Mouse (Mus musculus): Measurements from ENCODE around the gene Cryab. TPM values are rescaled to one million over a fixed set of nuclear protein-coding genes. Genes with fewer than 3 reads are reported as not detected.

Gene Cryab
- polyA plus RNA-seq, 1 experiment from 2014 or later: 5.3 TPM

- DNase-seq (ENCODE audit: low spot score, missing footprints) (no peak), ATAC-seq (ENCODE audit: low FRiP score) (no peak)
- H3K4me1 ChIP-seq (ENCODE audit: control insufficient read depth, insufficient read depth, low read length): no peaks in the 10 kb centered on the region
- no peak overlapping the region for H3K9ac ChIP-seq (ENCODE audit: low read length)
- no peaks in the 10 kb centered on the region for H3K9me3 ChIP-seq (ENCODE audit: control insufficient read depth, low read length)
- H3K4me2 ChIP-seq: no peak overlapping the region
- no peaks in the 10 kb centered on the region for H3K36me3 ChIP-seq (ENCODE audit: control insufficient read depth, insufficient read depth, low read length)
- WGBS: 73% methylated on average over 17 of the region's 17 CpGs
- H3K4me3 ChIP-seq (ENCODE audit: low read depth, low read length): no peak overlapping the region
- no peak overlapping the region for H3K27ac ChIP-seq (ENCODE audit: low read depth, low read length)
- no peaks in the 10 kb centered on the region for H3K27me3 ChIP-seq (ENCODE audit: control insufficient read depth, insufficient read depth, low read length)
These were observed 1.9 kb downstream of the Cryab start for GRCm38 (mm10) chr9:50752784-50753615.

- Histone ChIP-seq H3K27ac (ENCODE audit: low read depth, low read length) (no peak overlapping the region), H3K9ac (ENCODE audit: low read length) (no peak overlapping the region), H3K4me3 (ENCODE audit: low read depth, low read length) (no peak overlapping the region), H3K27me3 (ENCODE audit: control insufficient read depth, insufficient read depth, low read length) (no peaks in the 10 kb centered on the region), H3K9me3 (ENCODE audit: control insufficient read depth, low read length) (no peaks in the 10 kb centered on the region), H3K36me3 (ENCODE audit: control insufficient read depth, insufficient read depth, low read length) (no peaks in the 10 kb centered on the region), H3K4me1 (ENCODE audit: control insufficient read depth, insufficient read depth, low read length) (no peaks in the 10 kb centered on the region), H3K4me2 (no peak overlapping the region)
- ATAC-seq (ENCODE audit: low FRiP score) (no peak), DNase-seq (ENCODE audit: low spot score, missing footprints) (no peak)
- 75% methylated on average over 7 of the region's 7 CpGs for WGBS
These were observed 2.8 kb downstream of the Cryab start for GRCm38 (mm10) chr9:50753947-50754346.

- no peaks in the 10 kb centered on the region for H3K27me3 ChIP-seq (ENCODE audit: control insufficient read depth, insufficient read depth, low read length)
- no peak overlapping the region for H3K4me2 ChIP-seq
- 67% methylated on average over 5 of the region's 5 CpGs for WGBS
- H3K9ac ChIP-seq (ENCODE audit: low read length): no peak overlapping the region
- DNase-seq (ENCODE audit: low spot score, missing footprints) (no peak), ATAC-seq (ENCODE audit: low FRiP score) (no peak)
- no peak overlapping the region for H3K27ac ChIP-seq (ENCODE audit: low read depth, low read length)
- no peaks in the 10 kb centered on the region for H3K36me3 ChIP-seq (ENCODE audit: control insufficient read depth, insufficient read depth, low read length)
- no peak overlapping the region for H3K4me3 ChIP-seq (ENCODE audit: low read depth, low read length)
- H3K9me3 ChIP-seq (ENCODE audit: control insufficient read depth, low read length): no peaks in the 10 kb centered on the region
- H3K4me1 ChIP-seq (ENCODE audit: control insufficient read depth, insufficient read depth, low read length): no peaks in the 10 kb centered on the region
These were observed 5.6 kb downstream of the Cryab start for GRCm38 (mm10) chr9:50756711-50757110.

- WGBS: 61% methylated on average over 6 of the region's 6 CpGs
- ATAC-seq (ENCODE audit: low FRiP score) (no peak), DNase-seq (ENCODE audit: low spot score, missing footprints) (no peak)
- Histone ChIP-seq H3K9me3 (ENCODE audit: control insufficient read depth, low read length) (no peaks in the 10 kb centered on the region), H3K36me3 (ENCODE audit: control insufficient read depth, insufficient read depth, low read length) (no peaks in the 10 kb centered on the region), H3K27me3 (ENCODE audit: control insufficient read depth, insufficient read depth, low read length) (no peaks in the 10 kb centered on the region), H3K4me2 (no peak overlapping the region), H3K27ac (ENCODE audit: low read depth, low read length) (no peak overlapping the region), H3K9ac (ENCODE audit: low read length) (no peak overlapping the region), H3K4me1 (ENCODE audit: control insufficient read depth, insufficient read depth, low read length) (no peaks in the 10 kb centered on the region), H3K4me3 (ENCODE audit: low read depth, low read length) (no peak overlapping the region)
These were observed 10.6 kb downstream of the Cryab start for GRCm38 (mm10) chr9:50761520-50762243.

- H3K4me3 ChIP-seq (ENCODE audit: low read depth, low read length): no peak overlapping the region
- 80% methylated on average over 1 of the region's 1 CpGs for WGBS
- DNase-seq (ENCODE audit: low spot score, missing footprints) (peak; percentile 87), ATAC-seq (ENCODE audit: low FRiP score) (no peak)
- no peaks in the 10 kb centered on the region for H3K9me3 ChIP-seq (ENCODE audit: control insufficient read depth, low read length)
- H3K4me2 ChIP-seq: no peak overlapping the region
- H3K4me1 ChIP-seq (ENCODE audit: control insufficient read depth, insufficient read depth, low read length): peaks cover 4% of the 10 kb centered on the region
- no peak overlapping the region for H3K9ac ChIP-seq (ENCODE audit: low read length)
- no peaks in the 10 kb centered on the region for H3K36me3 ChIP-seq (ENCODE audit: control insufficient read depth, insufficient read depth, low read length)
- no peaks in the 10 kb centered on the region for H3K27me3 ChIP-seq (ENCODE audit: control insufficient read depth, insufficient read depth, low read length)
- H3K27ac ChIP-seq (ENCODE audit: low read depth, low read length): no peak overlapping the region
These were observed 12.2 kb downstream of the Cryab start for GRCm38 (mm10) chr9:50763331-50763730.

GRCm38 (mm10) chr9:50767531-50768106, 16.5 kb downstream of the Cryab start:
- Histone ChIP-seq H3K4me3 (ENCODE audit: low read depth, low read length) (peak overlapping the region; percentile 66), H3K9ac (ENCODE audit: low read length) (peak overlapping the region; percentile 78), H3K4me2 (peak overlapping the region; percentile 78), H3K9me3 (ENCODE audit: control insufficient read depth, low read length) (no peaks in the 10 kb centered on the region), H3K4me1 (ENCODE audit: control insufficient read depth, insufficient read depth, low read length) (peaks cover 4% of the 10 kb centered on the region), H3K27ac (ENCODE audit: low read depth, low read length) (peak overlapping the region; percentile 16; the same call in 1 of the 2 replicates), H3K36me3 (ENCODE audit: control insufficient read depth, insufficient read depth, low read length) (no peaks in the 10 kb centered on the region), H3K27me3 (ENCODE audit: control insufficient read depth, insufficient read depth, low read length) (no peaks in the 10 kb centered on the region)
- DNase-seq (ENCODE audit: low spot score, missing footprints): no peak
- 7% methylated on average over 17 of the region's 17 CpGs for WGBS
- no peak for ATAC-seq (ENCODE audit: low FRiP score)

GRCm38 (mm10) chr9:50768107-50769002, 17.2 kb downstream of the Cryab start, which contains the start of gene Fdxacb1:
Fdxacb1 (plus strand) TSS chr9:50768236.
- H3K4me1 ChIP-seq (ENCODE audit: control insufficient read depth, insufficient read depth, low read length): peaks cover 4% of the 10 kb centered on the region
- H3K4me3 ChIP-seq (ENCODE audit: low read depth, low read length): peak within 1 kb of the TSS; percentile 66
- no peaks in the 10 kb centered on the region for H3K9me3 ChIP-seq (ENCODE audit: control insufficient read depth, low read length)
- ATAC-seq (ENCODE audit: low FRiP score) (peak; percentile 98), DNase-seq (ENCODE audit: low spot score, missing footprints) (peak; percentile 100)
- 5% methylated on average over 59 of the region's 59 CpGs for WGBS
- no peaks in the 10 kb centered on the region for H3K27me3 ChIP-seq (ENCODE audit: control insufficient read depth, insufficient read depth, low read length)
- peak within 1 kb of the TSS; percentile 78 for H3K9ac ChIP-seq (ENCODE audit: low read length)
- H3K4me2 ChIP-seq: peak within 1 kb of the TSS; percentile 78
- no peaks in the 10 kb centered on the region for H3K36me3 ChIP-seq (ENCODE audit: control insufficient read depth, insufficient read depth, low read length)
- peak within 1 kb of the TSS; percentile 70 for H3K27ac ChIP-seq (ENCODE audit: low read depth, low read length)

- Histone ChIP-seq H3K27ac (ENCODE audit: low read depth, low read length) (no peak overlapping the region), H3K9me3 (ENCODE audit: control insufficient read depth, low read length) (no peaks in the 10 kb centered on the region), H3K27me3 (ENCODE audit: control insufficient read depth, insufficient read depth, low read length) (no peaks in the 10 kb centered on the region), H3K4me2 (no peak overlapping the region), H3K4me1 (ENCODE audit: control insufficient read depth, insufficient read depth, low read length) (peaks cover 6% of the 10 kb centered on the region), H3K36me3 (ENCODE audit: control insufficient read depth, insufficient read depth, low read length) (no peaks in the 10 kb centered on the region), H3K9ac (ENCODE audit: low read length) (no peak overlapping the region), H3K4me3 (ENCODE audit: low read depth, low read length) (no peak overlapping the region)
- 87% methylated on average over 2 of the region's 2 CpGs for WGBS
- ATAC-seq (ENCODE audit: low FRiP score) (no peak), DNase-seq (ENCODE audit: low spot score, missing footprints) (no peak)
These were observed 18.9 kb downstream of the Cryab start for GRCm38 (mm10) chr9:50770011-50770410.
